Mouse (Mus musculus): Measurements from ENCODE around the gene Ip6k2.

Gene Ip6k2

GRCm38 (mm10) chr9:108824755-108825413 lies 41.3 kb downstream of the Ip6k2 start:
- no peak for DNase-seq

GRCm38 (mm10) chr9:108825820-108826699 lies 42.5 kb downstream of the Ip6k2 start, which contains the start of gene Celsr3:
Gene Celsr3, plus strand, starts transcription at chr9:108826320.
- DNase-seq: peak; percentile 85 to 89

DNA sequence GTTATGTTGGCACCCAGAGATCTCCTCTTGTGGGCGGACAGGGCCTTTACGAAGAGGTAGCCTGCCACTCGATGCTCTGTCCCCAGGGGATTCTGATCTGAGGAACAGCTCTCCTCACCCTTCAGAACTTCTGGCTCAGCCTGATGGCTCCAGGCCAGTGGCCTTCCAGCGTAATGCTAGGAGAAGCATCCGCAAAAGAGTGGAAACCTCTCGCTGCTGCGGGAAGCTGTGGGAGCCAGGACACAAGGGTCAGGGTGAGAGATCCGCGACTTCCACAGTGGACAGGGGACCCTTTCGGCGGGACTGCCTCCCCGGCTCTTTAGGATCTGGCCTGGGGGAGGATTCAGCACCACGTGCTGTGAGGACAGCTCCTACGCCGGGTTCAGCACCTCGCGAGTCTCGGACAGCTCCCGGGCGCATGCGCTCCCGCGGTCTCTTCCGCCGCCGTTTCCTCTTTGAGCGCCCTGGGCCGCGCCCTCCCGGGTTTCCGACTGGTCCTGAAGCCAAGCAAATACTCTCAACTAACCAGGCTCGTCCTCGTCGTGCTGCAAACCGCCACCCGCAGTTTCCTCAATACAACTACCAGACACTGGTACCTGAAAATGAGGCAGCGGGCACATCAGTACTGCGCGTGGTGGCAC lies 43.2 kb downstream of the Ip6k2 start:
- DNase-seq: peak; percentile 81 to 86

DNA sequence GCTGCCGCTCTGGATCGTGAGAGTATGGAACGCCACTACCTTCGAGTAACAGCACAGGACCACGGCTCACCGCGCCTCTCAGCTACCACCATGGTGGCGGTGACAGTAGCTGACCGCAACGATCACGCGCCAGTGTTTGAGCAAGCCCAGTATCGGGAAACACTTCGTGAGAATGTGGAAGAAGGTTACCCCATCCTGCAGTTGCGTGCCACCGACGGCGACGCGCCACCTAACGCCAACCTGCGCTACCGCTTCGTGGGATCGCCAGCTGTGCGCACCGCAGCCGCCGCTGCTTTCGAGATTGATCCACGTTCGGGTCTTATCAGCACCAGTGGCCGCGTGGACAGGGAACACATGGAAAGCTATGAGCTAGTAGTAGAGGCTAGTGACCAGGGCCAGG lies 43.9 kb downstream of the Ip6k2 start:
- DNase-seq: no peak

DNA sequence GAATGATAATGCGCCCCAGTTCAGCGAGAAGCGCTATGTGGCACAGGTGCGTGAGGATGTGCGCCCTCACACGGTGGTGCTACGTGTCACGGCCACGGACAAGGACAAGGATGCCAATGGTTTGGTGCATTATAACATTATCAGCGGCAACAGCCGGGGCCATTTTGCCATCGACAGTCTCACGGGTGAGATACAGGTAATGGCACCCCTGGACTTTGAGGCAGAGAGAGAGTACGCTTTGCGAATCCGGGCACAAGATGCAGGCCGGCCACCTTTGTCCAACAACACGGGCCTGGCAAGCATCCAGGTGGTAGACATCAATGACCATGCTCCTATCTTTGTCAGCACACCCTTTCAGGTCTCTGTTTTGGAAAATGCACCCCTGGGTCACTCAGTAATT lies 44.3 kb downstream of the Ip6k2 start:
- DNase-seq: no peak

DNA sequence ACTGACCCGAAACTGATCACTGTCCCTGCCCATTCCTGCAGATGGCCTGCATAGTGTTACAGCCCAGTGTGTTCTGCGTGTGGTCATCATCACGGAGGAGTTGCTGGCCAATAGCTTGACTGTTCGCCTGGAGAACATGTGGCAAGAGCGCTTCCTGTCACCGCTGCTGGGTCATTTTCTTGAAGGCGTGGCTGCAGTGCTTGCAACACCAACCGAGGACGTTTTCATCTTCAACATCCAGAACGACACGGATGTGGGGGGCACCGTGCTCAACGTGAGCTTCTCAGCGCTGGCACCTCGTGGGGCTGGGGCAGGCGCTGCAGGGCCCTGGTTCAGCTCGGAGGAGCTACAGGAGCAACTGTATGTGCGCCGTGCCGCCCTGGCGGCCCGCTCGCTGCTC lies 48.0 kb downstream of the Ip6k2 start:
- DNase-seq: no peak

- peak; percentile 93 to 95 for DNase-seq
Measured at GRCm38 (mm10) chr9:108832390-108833108, 49.0 kb downstream of the Ip6k2 start.

DNA sequence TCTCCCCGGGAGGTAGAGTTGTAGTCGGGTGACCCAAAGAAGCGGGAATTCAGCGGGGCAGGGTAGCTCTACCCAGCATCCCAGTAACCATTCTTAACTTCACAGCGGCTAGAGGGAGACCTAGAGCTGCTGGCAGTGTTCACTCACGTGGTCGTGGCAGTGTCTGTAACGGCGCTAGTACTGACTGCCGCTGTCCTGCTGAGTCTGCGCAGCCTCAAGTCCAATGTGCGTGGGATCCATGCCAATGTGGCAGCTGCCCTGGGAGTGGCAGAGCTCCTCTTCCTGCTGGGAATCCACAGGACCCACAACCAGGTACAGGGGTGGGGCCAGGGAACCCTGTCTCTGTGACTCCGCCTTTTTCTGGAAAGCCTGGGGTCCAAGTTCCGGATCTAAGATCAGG lies 59.4 kb downstream of the Ip6k2 start:
- DNase-seq: peak; percentile 63 to 80

- no peak for DNase-seq
Measured at GRCm38 (mm10) chr9:108845390-108845789, 61.8 kb downstream of the Ip6k2 start.

GRCm38 (mm10) chr9:108847374-108847773 lies 63.8 kb downstream of the Ip6k2 start:
- peak in 1 of 2 experiments; percentile 35 for DNase-seq

DNA sequence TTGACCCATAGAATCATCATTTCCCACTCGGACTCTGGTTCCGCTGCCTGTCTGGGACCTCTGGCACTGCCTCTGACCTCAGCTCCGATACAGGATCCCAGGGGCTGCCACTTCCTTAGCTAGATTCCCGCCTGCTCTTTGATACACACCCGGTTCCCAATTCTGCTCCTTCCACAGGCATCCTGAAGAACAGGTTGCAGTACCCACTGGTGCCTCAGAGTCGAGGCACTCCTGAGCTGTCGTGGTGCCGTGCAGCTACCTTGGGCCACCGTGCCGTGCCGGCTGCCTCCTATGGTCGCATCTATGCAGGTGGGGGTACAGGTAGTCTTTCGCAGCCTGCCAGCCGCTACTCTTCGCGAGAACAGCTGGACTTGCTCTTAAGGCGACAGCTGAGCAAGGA lies 64.8 kb downstream of the Ip6k2 start:
- DNase-seq: no peak

- no peak for DNase-seq
Measured at GRCm38 (mm10) chr9:108852976-108853375, 69.4 kb downstream of the Ip6k2 start, which contains the start of gene Slc26a6. Gene Slc26a6, plus strand, starts transcription at chr9:108853283.

GRCm38 (mm10) chr9:108853635-108854240 lies 70.1 kb downstream of the Ip6k2 start:
- peak; percentile 88 to 94 for DNase-seq

DNA sequence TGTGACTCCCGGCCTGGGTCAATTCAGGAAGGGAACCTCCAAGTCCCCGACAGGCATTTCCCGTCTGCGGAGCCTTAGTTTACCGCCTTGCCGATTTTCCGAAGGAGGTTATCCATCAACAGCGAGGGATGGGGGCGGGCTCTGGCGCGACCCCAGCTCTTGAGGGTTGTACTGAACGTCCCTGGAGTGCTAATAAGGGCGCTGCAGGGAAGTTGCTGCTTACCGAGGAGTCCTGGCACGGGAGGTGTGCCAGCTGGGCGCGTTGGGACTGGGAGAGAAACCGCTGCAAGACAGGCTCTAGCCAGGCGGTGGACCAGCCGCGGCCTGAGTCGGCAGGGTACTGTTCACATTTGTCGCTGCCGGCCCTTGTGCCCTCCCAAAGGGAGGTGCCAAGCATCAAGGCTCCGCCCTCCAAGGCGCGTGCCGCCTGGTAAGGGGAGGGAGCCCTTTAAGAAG lies 70.7 kb downstream of the Ip6k2 start:
- DNase-seq: peak; percentile 87 to 92

DNA sequence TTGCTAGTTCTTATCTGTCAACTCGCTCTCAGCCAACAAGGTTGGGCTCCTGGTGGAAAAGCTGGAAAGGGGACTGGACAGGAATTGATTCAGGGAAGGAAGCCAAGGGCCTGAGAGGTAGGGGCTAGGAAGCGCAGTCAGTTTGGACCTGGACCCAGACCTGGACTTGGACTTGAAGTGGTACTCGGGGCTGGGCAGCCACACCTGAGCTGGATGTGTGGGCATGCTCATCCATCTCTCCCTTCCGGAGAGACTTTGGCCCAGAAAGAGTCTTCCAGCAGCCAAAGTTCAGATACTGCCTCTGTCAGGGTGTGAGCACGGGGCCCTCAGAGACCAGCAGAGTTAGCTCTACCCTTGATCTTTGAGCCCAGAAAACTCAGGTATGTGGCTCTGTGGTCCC lies 71.7 kb downstream of the Ip6k2 start:
- peak in 1 of 2 experiments; percentile 26 for DNase-seq
